Comparison of ENCODE assay signal across 10 mouse cellular contexts in genomic region chr16:52182057-52182456, GRCm38 (mm10).
DNase-seq lines count a peak whose midpoint lies in the region; ATAC-seq and TF ChIP-seq lines count a peak whose summit lies in the region.
"Had no signal": no experiment of that assay in that cellular context is flagged by ENCODE, and none has a peak within 500 bp of the region (broad histone marks: within the 10 kb centered on the region; RNA-seq: fewer than 3 reads in every experiment).

No protein-coding gene starts in this region.

- no peak overlapping the region for H3K9ac ChIP-seq in liver, postnatal 0 days (replicated peaks)
- H3K9ac ChIP-seq: forebrain, embryonic 13.5 days; hindbrain, embryonic 12.5 days had no signal

- no peaks in the 10 kb centered on the region for H3K9me3 ChIP-seq in liver, postnatal 0 days (ENCODE audit: low read length)
- H3K9me3 ChIP-seq: forebrain, embryonic 13.5 days; hindbrain, embryonic 12.5 days had no signal

- H3K4me3 ChIP-seq in liver, postnatal 0 days (ENCODE audit: low read depth, low read length): no peak overlapping the region
- H3K4me3 ChIP-seq: forebrain, embryonic 13.5 days; hindbrain, embryonic 12.5 days had no signal

- peaks cover 17% of the 10 kb centered on the region for H3K36me3 ChIP-seq in liver, postnatal 0 days (replicated peaks; ENCODE audit: insufficient read depth, low read length)

- TF ChIP-seq CTCF in liver, postnatal 0 days (IDR thresholded peaks at IDR 0.05; ENCODE audit: low read depth): peak; percentile 56

- no peak for ATAC-seq in liver, postnatal 0 days
- ATAC-seq in megakaryocyte-erythroid progenitor cell, adult 5-6 weeks (replicated peaks; ENCODE audit: low FRiP score, low TSS enrichment, poor library complexity, severe bottlenecking): peak; percentile 78
- ATAC-seq: forebrain, embryonic 13.5 days had no signal

- no peak for DNase-seq in liver, postnatal 0 days
- DNase-seq in liver: no peak
- peak; percentile 82 for DNase-seq in CD4-positive, CD25-positive, alpha-beta regulatory T cell, adult 2 months (ENCODE audit: low read depth, low spot score)
- DNase-seq in T-cell, adult 2 months (ENCODE audit: low spot score): peak; percentile 57
- no peak for DNase-seq in right cerebral cortex, adult 18-20 months
- no peak for DNase-seq in urinary bladder, postnatal 14 days (ENCODE audit: low spot score)
- DNase-seq: cerebellum, postnatal 10 days had no signal

- H3K27me3 ChIP-seq in liver, postnatal 0 days (ENCODE audit: insufficient read depth, low read length): no peaks in the 10 kb centered on the region
- H3K27me3 ChIP-seq: forebrain, embryonic 13.5 days; hindbrain, embryonic 12.5 days had no signal

- no peak for TF ChIP-seq EP300 in liver, postnatal 0 days (IDR thresholded peaks at IDR 0.05; ENCODE audit: low read depth)

- no peak overlapping the region for H3K4me2 ChIP-seq in liver, postnatal 0 days (ENCODE audit: low read depth, low read length)
- H3K4me2 ChIP-seq: forebrain, embryonic 13.5 days; hindbrain, embryonic 12.5 days had no signal

- H3K4me1 ChIP-seq in liver, postnatal 0 days (ENCODE audit: insufficient read depth): no peaks in the 10 kb centered on the region
- H3K4me1 ChIP-seq: forebrain, embryonic 13.5 days; hindbrain, embryonic 12.5 days had no signal

- H3K27ac ChIP-seq in liver, postnatal 0 days (ENCODE audit: low read depth): no peak overlapping the region
- H3K27ac ChIP-seq: forebrain, embryonic 13.5 days; hindbrain, embryonic 12.5 days had no signal

- WGBS in liver, postnatal 0 days (ENCODE audit: insufficient replicate concordance): 66% methylated on average over 7 of the region's 7 CpGs

Comparison
In these comparisons a context has a peak if more than half of its experiments do, and no peak if none do; other contexts are left out.
1. DNase-seq: peak in CD4-positive, CD25-positive, alpha-beta regulatory T cell, adult 2 months (single experiment) and T-cell, adult 2 months (single experiment); none in liver, postnatal 0 days (single experiment), liver (single experiment), right cerebral cortex, adult 18-20 months (single experiment) and urinary bladder, postnatal 14 days (single experiment).